Mouse (Mus musculus) thymus, adult 2 months (tissue): ENCODE measurements around the gene Pcsk6. TPM values are rescaled to one million over a fixed set of nuclear protein-coding genes. Genes with fewer than 3 reads are reported as not detected.
"Not testable (repeated sequence)": the region's sequence is repeated elsewhere in the genome, so short reads cannot be mapped to it uniquely, and the experiment has no call there.

Experiments used
- DNase-seq: peaks from one replicate; pipeline ENCODE4 v3.0.0; 2021
- H3K27ac ChIP-seq: fragments of 200-500 bp; 2 replicates; pipeline ENCODE4 v1.5.1; 2012; ENCODE audit warnings: low read length, control low read depth; ENCODE audit not compliant: control insufficient read depth, insufficient read depth
- H3K27me3 ChIP-seq: fragments of 200-500 bp; 2 replicates; pipeline ENCODE4 v1.6.1; 2012; ENCODE audit warnings: mild to moderate bottlenecking, low read length, moderate library complexity, mixed read lengths; ENCODE audit not compliant: control insufficient read depth, insufficient read depth
- H3K36me3 ChIP-seq: fragments of 200-500 bp; 2 replicates; pipeline ENCODE4 v1.6.1; 2012; ENCODE audit warnings: mild to moderate bottlenecking, low read length, moderate library complexity; ENCODE audit not compliant: control insufficient read depth, insufficient read depth
- H3K4me1 ChIP-seq: fragments of 200-500 bp; replicated peaks from 2 replicates; pipeline ENCODE4 v1.6.1; 2012; ENCODE audit warnings: low read length; ENCODE audit not compliant: control insufficient read depth, insufficient read depth
- H3K4me3 ChIP-seq: fragments of 200-500 bp; 2 replicates; pipeline ENCODE4 v1.5.1; 2012; ENCODE audit warnings: mild to moderate bottlenecking, low read length, control low read depth, moderate library complexity; ENCODE audit not compliant: control insufficient read depth, insufficient read depth
- CTCF ChIP-seq: fragments of 200-500 bp; IDR thresholded peaks from 2 replicates; pipeline ENCODE4 v1.5.1; 2012; ENCODE audit warnings: mild to moderate bottlenecking, control low read depth, low read length, moderate library complexity, borderline replicate concordance; ENCODE audit not compliant: control insufficient read depth, poor library complexity, insufficient read depth; ENCODE audit errors: extremely low read depth
- POLR2A ChIP-seq: fragments of 200-500 bp; IDR thresholded peaks from 2 replicates; pipeline ENCODE4 v1.6.1; 2012; ENCODE audit warnings: mild to moderate bottlenecking, low read length, control low read depth, moderate library complexity; ENCODE audit not compliant: control insufficient read depth, poor library complexity, insufficient read depth; ENCODE audit errors: extremely low read depth
- WGBS: fragments of 180-500 bp; shearing (Covaris S2); methylation state at CpG from one replicate; pipeline ENCODE4 v1.1.7; 2018; 5-methylcytosine and 5-hydroxymethylcytosine counted together
- polyA plus RNA-seq: library from polyadenylated mRNA; depleted of rRNA; stranded (reverse); fragments of >200 nt; gene quantifications from 2 replicates; pipeline ENCODE4 v1.2.3, GENCODE M21; 2012

Gene Pcsk6
- polyA plus RNA-seq, 1 experiment: 4.5 TPM

GRCm38 (mm10) chr7:65929398-65929797, 67.9 kb downstream of the Pcsk6 start:
- DNase-seq: no peak
- H3K27ac ChIP-seq: no peak overlapping the region
- 50% methylated on average over 5 of the region's 5 CpGs for WGBS
- no peak for TF ChIP-seq POLR2A
- no peak for TF ChIP-seq CTCF
- no peaks in the 10 kb centered on the region for H3K4me1 ChIP-seq
- no peaks in the 10 kb centered on the region for H3K27me3 ChIP-seq
- H3K36me3 ChIP-seq: no peaks in the 10 kb centered on the region
- H3K4me3 ChIP-seq: no peak overlapping the region

DNA sequence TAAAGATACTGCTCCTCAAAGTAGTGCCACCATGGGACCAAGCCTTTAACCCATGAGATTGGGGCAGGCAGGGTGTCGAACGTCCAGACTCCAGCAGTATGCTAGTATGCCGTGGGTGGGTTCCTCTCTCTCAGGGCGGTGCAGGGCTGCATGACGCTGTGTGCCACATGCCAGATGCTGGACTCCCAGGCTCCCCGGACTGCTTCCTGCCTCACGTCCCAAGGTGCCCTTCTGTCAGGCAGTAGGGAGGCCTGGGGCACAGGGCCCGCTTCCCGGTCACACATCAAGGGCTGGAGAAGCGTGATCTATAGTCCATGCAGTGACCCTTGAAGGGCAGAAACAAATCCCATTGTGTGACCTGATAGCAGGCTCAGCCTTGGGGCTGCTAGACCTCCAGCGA, 68.9 kb downstream of the Pcsk6 start:
- H3K4me3 ChIP-seq: no peak overlapping the region
- no peaks in the 10 kb centered on the region for H3K27me3 ChIP-seq
- no peak overlapping the region for H3K27ac ChIP-seq
- 65% methylated on average over 11 of the region's 11 CpGs for WGBS
- no peaks in the 10 kb centered on the region for H3K4me1 ChIP-seq
- TF ChIP-seq CTCF (no peak), POLR2A (no peak)
- no peak for DNase-seq
- no peaks in the 10 kb centered on the region for H3K36me3 ChIP-seq

GRCm38 (mm10) chr7:65934238-65934970, 72.9 kb downstream of the Pcsk6 start:
- not testable (repeated sequence) for H3K27me3 ChIP-seq, H3K4me3 ChIP-seq, H3K4me1 ChIP-seq, H3K27ac ChIP-seq, H3K36me3 ChIP-seq, DNase-seq
- 74% methylated on average over 3 of the region's 3 CpGs for WGBS

DNA sequence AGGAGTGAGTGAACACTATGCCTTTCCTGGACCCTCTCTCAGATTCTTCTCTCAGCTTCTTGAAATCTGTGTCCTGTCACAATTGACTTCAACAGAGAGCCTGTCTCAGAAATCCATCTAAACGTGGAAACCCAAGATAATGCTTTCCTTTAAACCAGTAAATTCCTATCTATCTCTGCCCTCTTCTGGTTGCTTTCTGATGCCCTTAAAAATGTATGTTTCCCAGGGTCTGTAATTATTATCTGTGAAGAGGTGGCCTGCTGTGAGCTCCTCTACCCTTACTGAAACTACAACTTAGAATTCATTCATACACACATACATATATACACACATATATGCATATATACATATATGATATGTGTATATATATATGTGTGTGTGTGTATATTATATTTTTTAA, 73.7 kb downstream of the Pcsk6 start:
- WGBS: 16% methylated on average over 1 of the region's 1 CpGs
- H3K4me3 ChIP-seq: no peak overlapping the region
- no peak for TF ChIP-seq CTCF
- TF ChIP-seq POLR2A: no peak

DNA sequence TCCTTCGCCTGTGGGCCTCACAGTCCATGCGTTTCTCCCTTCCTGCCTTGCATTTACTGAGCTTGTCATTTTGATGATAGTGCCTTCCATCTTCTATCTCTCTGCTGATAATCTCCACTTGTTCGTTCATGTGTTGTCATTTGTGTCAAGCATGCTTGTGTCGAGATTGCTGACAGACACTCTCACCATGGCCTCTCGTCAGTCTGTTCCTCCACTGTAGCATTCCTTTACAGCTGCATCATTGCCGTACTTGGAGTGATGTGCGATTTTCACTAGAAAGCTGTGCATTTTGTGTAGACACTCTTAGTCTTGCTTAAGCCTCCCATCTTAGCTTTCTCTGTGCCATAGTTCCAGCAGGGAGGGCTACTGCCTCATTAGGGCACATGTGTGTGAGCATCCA, 79.5 kb downstream of the Pcsk6 start:
- Histone ChIP-seq H3K27ac (no peak overlapping the region), H3K27me3 (no peaks in the 10 kb centered on the region), H3K4me1 (no peaks in the 10 kb centered on the region), H3K4me3 (no peak overlapping the region), H3K36me3 (no peaks in the 10 kb centered on the region)
- TF ChIP-seq POLR2A: no peak
- TF ChIP-seq CTCF: no peak
- WGBS: 88% methylated on average over 7 of the region's 7 CpGs
- DNase-seq: no peak

More for the DNA sequence above, 73.7 kb downstream of the Pcsk6 start:
- H3K27me3 ChIP-seq: no peaks in the 10 kb centered on the region
- no peaks in the 10 kb centered on the region for H3K4me1 ChIP-seq
- H3K36me3 ChIP-seq: no peaks in the 10 kb centered on the region
- no peak overlapping the region for H3K27ac ChIP-seq
- no peak for DNase-seq

GRCm38 (mm10) chr7:65945342-65945993, 83.9 kb downstream of the Pcsk6 start:
- WGBS: 77% methylated on average over 8 of the region's 8 CpGs
- H3K4me3 ChIP-seq: no peak overlapping the region
- no peak for DNase-seq
- H3K27me3 ChIP-seq: no peaks in the 10 kb centered on the region
- no peaks in the 10 kb centered on the region for H3K4me1 ChIP-seq
- no peak overlapping the region for H3K27ac ChIP-seq
- no peaks in the 10 kb centered on the region for H3K36me3 ChIP-seq
- TF ChIP-seq POLR2A (no peak), CTCF (no peak)
